Mouse (Mus musculus) megakaryocyte, embryonic 14.5 days (primary cell): ENCODE measurements around the gene Kcnh4.

Source experiments
- FLI1 ChIP-seq: IDR thresholded peaks from 2 replicates; pipeline ENCODE4 v1.6.1; 2012; ENCODE audit warnings: low read length, inconsistent platforms, mixed read lengths
- GATA1 ChIP-seq: IDR thresholded peaks from 3 replicates; pipeline ENCODE4 v1.6.1; 2012; ENCODE audit warnings: mixed read lengths, low read length, inconsistent platforms, borderline replicate concordance

DNA sequence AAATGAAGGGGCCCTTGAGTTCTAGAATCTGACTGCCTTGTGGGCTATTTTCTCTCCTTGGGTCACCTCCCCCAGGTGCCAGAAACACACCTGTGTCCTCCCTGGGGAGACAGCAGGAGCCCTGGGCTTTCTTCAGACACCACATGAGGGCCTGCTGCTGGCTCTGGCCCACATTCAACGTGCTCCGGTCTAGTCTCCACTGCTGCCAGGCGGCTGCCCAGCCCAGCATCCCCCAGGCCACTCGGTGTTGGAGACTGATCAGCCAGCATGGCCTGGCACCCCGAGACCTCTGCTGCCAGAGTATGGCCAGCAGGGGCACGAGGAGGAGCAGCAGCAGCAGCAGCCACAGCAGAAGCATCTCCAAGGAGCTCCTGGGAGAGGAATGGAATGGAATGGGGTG, 10.2 kb upstream of the Kcnh4 start:
- TF ChIP-seq GATA1 (no peak), FLI1 (no peak)
